Mouse (Mus musculus) forebrain, embryonic 13.5 days (tissue): ENCODE measurements around the gene Dcaf5. TPM values are rescaled to one million over a fixed set of nuclear protein-coding genes. Genes with fewer than 3 reads are reported as not detected.
"Not testable (repeated sequence)": the region's sequence is repeated elsewhere in the genome, so short reads cannot be mapped to it uniquely, and the experiment has no call there.

ENCODE experiments used
- ATAC-seq: fragments of 200-750 bp; cut with Nextera tagmentation; 2 replicates; pipeline ENCODE4 v1.8.0; 2017
- H3K27ac ChIP-seq: fragments of 300-500 bp; sonication (generic); 2 replicates; pipeline ENCODE4 v1.5.1; 2015; ENCODE audit warnings: inconsistent platforms, mild to moderate bottlenecking, moderate library complexity
- H3K27me3 ChIP-seq: fragments of 300-500 bp; sonication (generic); 2 replicates; pipeline ENCODE4 v1.6.1; 2015; ENCODE audit warnings: mild to moderate bottlenecking, inconsistent platforms
- H3K36me3 ChIP-seq: fragments of 300-500 bp; sonication (generic); 2 replicates; pipeline ENCODE4 v1.6.1; 2015; ENCODE audit warnings: mild to moderate bottlenecking, inconsistent platforms; ENCODE audit not compliant: poor library complexity, severe bottlenecking
- H3K4me1 ChIP-seq: fragments of 300-500 bp; sonication (generic); 2 replicates; pipeline ENCODE4 v1.6.1; 2015; ENCODE audit warnings: inconsistent platforms
- H3K4me2 ChIP-seq: fragments of 300-500 bp; sonication (generic); 2 replicates; pipeline ENCODE4 v1.6.1; 2015; ENCODE audit warnings: inconsistent platforms, mild to moderate bottlenecking, moderate library complexity
- H3K4me3 ChIP-seq: fragments of 300-500 bp; sonication (generic); 2 replicates; pipeline ENCODE4 v1.5.1; 2015; ENCODE audit warnings: mild to moderate bottlenecking, inconsistent platforms
- H3K9ac ChIP-seq: fragments of 300-500 bp; sonication (generic); 2 replicates; pipeline ENCODE4 v1.6.1; 2015; ENCODE audit warnings: mild to moderate bottlenecking, inconsistent platforms
- H3K9me3 ChIP-seq: fragments of 300-500 bp; sonication (generic); replicated peaks from 2 replicates; pipeline ENCODE4 v1.6.1; 2016; ENCODE audit warnings: inconsistent platforms
- WGBS: fragments of 180-500 bp; shearing (Covaris S2); methylation state at CpG from one replicate; pipeline ENCODE4 v1.1.7; 2015; 5-methylcytosine and 5-hydroxymethylcytosine counted together
- polyA plus RNA-seq: library from polyadenylated mRNA; unstranded; fragments of >200 nt; fragmentation: Nextera tagmentation; extraction: Ambion mirVana; gene quantifications from 2 replicates; pipeline ENCODE4 v1.2.1, GENCODE M21; 2015

The Dcaf5 gene
- 16.1 and 19.5 TPM in 2 replicates for polyA plus RNA-seq

GRCm38 (mm10) chr12:80436336-80436976, at the start of gene Dcaf5:
TSS of gene Dcaf5 (minus strand) at chr12:80436601.
- Histone ChIP-seq H3K9ac (peak within 1 kb of the TSS; percentile 94), H3K36me3 (0 out of 2 replicates have a peak, but pooled peaks cover 4% of the 10 kb centered on the region), H3K9me3 (no peaks in the 10 kb centered on the region), H3K4me3 (peak within 1 kb of the TSS; percentile 93), H3K4me2 (peak within 1 kb of the TSS; percentile 75), H3K27me3 (no peaks in the 10 kb centered on the region), H3K4me1 (peaks cover 13% of the 10 kb centered on the region), H3K27ac (peak within 1 kb of the TSS; percentile 96)
- WGBS, result 0% methylated on average over 47 of the region's 79 CpGs
- ATAC-seq, result peak; percentile 86

- Histone ChIP-seq H3K27ac (no peak overlapping the region), H3K36me3 (peaks cover 56% of the 10 kb centered on the region), H3K4me3 (no peak overlapping the region), H3K4me2 (no peak overlapping the region), H3K9me3 (no peaks in the 10 kb centered on the region), H3K4me1 (no peaks in the 10 kb centered on the region), H3K27me3 (no peaks in the 10 kb centered on the region), H3K9ac (no peak overlapping the region)
- no peak for ATAC-seq
- 84% methylated on average over 3 of the region's 3 CpGs for WGBS
Observed at GRCm38 (mm10) chr12:80483397-80483796, 47.0 kb upstream of the Dcaf5 start.

- Histone ChIP-seq H3K27ac (no peak overlapping the region), H3K9me3 (no peaks in the 10 kb centered on the region), H3K4me2 (no peak overlapping the region), H3K36me3 (peaks cover 53% of the 10 kb centered on the region), H3K4me1 (no peaks in the 10 kb centered on the region), H3K27me3 (no peaks in the 10 kb centered on the region), H3K9ac (no peak overlapping the region), H3K4me3 (no peak overlapping the region)
- WGBS, result 87% methylated on average over 3 of the region's 3 CpGs
- no peak for ATAC-seq
Observed at GRCm38 (mm10) chr12:80479986-80480385, 43.6 kb upstream of the Dcaf5 start.

- no peak for ATAC-seq
- Histone ChIP-seq H3K9ac (no peak overlapping the region), H3K36me3 (peaks cover 19% of the 10 kb centered on the region; the same call in 1 of the 2 replicates), H3K27me3 (no peaks in the 10 kb centered on the region), H3K4me2 (no peak overlapping the region), H3K4me1 (no peaks in the 10 kb centered on the region), H3K4me3 (no peak overlapping the region), H3K9me3 (no peaks in the 10 kb centered on the region), H3K27ac (no peak overlapping the region)
- WGBS, result 83% methylated on average over 3 of the region's 3 CpGs
Observed at GRCm38 (mm10) chr12:80473731-80474130, 37.3 kb upstream of the Dcaf5 start.

- Histone ChIP-seq H3K36me3 (peaks cover 11% of the 10 kb centered on the region; the same call in 1 of the 2 replicates), H3K9ac (no peak overlapping the region), H3K4me3 (no peak overlapping the region), H3K4me1 (no peaks in the 10 kb centered on the region), H3K9me3 (no peaks in the 10 kb centered on the region), H3K4me2 (no peak overlapping the region), H3K27me3 (no peaks in the 10 kb centered on the region), H3K27ac (no peak overlapping the region)
- 87% methylated on average over 4 of the region's 4 CpGs for WGBS
- no peak for ATAC-seq
Observed at GRCm38 (mm10) chr12:80471926-80472325, 35.5 kb upstream of the Dcaf5 start.

- WGBS, result 94% methylated on average over 2 of the region's 2 CpGs
Observed at GRCm38 (mm10) chr12:80470206-80470605, 33.8 kb upstream of the Dcaf5 start.

GRCm38 (mm10) chr12:80463666-80464269, 27.4 kb upstream of the Dcaf5 start:
- Histone ChIP-seq H3K9ac (peak overlapping the region; percentile 88), H3K9me3 (no peaks in the 10 kb centered on the region), H3K27me3 (no peaks in the 10 kb centered on the region), H3K4me1 (peaks cover 9% of the 10 kb centered on the region), H3K4me3 (peak overlapping the region; percentile 93), H3K4me2 (peak overlapping the region; percentile 90), H3K27ac (peak overlapping the region; percentile 75; the same call in 1 of the 2 replicates), H3K36me3 (no peaks in the 10 kb centered on the region)
- 7% methylated on average over 17 of the region's 17 CpGs for WGBS
- no peak for ATAC-seq

More at GRCm38 (mm10) chr12:80470206-80470605, 33.8 kb upstream of the Dcaf5 start:
- Histone ChIP-seq H3K9me3 (no peaks in the 10 kb centered on the region), H3K4me1 (no peaks in the 10 kb centered on the region), H3K27ac (no peak overlapping the region), H3K4me2 (no peak overlapping the region), H3K27me3 (no peaks in the 10 kb centered on the region), H3K4me3 (no peak overlapping the region), H3K36me3 (no peaks in the 10 kb centered on the region), H3K9ac (no peak overlapping the region)
- no peak for ATAC-seq

- peak within 1 kb of the TSS; percentile 90 for H3K4me2 ChIP-seq
- H3K36me3 ChIP-seq, result no peaks in the 10 kb centered on the region
- WGBS, result under 1% methylated on average over 41 of the region's 45 CpGs
- H3K4me3 ChIP-seq, result peak within 1 kb of the TSS; percentile 93
- peak within 1 kb of the TSS; percentile 88 for H3K9ac ChIP-seq
- ATAC-seq, result peak; percentile 98
- H3K9me3 ChIP-seq, result no peaks in the 10 kb centered on the region
- H3K27me3 ChIP-seq, result no peaks in the 10 kb centered on the region
- H3K4me1 ChIP-seq, result peaks cover 9% of the 10 kb centered on the region
- H3K27ac ChIP-seq, result peak within 1 kb of the TSS; percentile 75
Observed at GRCm38 (mm10) chr12:80462942-80463651, 26.7 kb upstream of the Dcaf5 start, which contains the start of gene Exd2. TSS of gene Exd2 (plus strand) at chr12:80463095.

GRCm38 (mm10) chr12:80462292-80462896, 26.0 kb upstream of the Dcaf5 start:
- ATAC-seq, result not testable (repeated sequence)

GRCm38 (mm10) chr12:80458033-80458432, 21.6 kb upstream of the Dcaf5 start:
- Histone ChIP-seq H3K27ac (no peak overlapping the region), H3K9me3 (no peaks in the 10 kb centered on the region), H3K4me1 (no peaks in the 10 kb centered on the region), H3K27me3 (no peaks in the 10 kb centered on the region), H3K9ac (no peak overlapping the region), H3K4me2 (no peak overlapping the region), H3K4me3 (no peak overlapping the region), H3K36me3 (no peaks in the 10 kb centered on the region)
- no peak for ATAC-seq
- 61% methylated on average over 5 of the region's 5 CpGs for WGBS

More at GRCm38 (mm10) chr12:80462292-80462896, 26.0 kb upstream of the Dcaf5 start:
- not testable (repeated sequence) for H3K4me1 ChIP-seq, H3K9me3 ChIP-seq, H3K27ac ChIP-seq, H3K36me3 ChIP-seq, H3K27me3 ChIP-seq
- WGBS, result 11% methylated on average over 10 of the region's 10 CpGs
- Histone ChIP-seq H3K9ac (peak overlapping the region; percentile 88; the same call in 1 of the 2 replicates), H3K4me3 (peak overlapping the region; percentile 93), H3K4me2 (peak overlapping the region; percentile 90)

- no peak overlapping the region for H3K4me2 ChIP-seq
- no peaks in the 10 kb centered on the region for H3K4me1 ChIP-seq
- no peaks in the 10 kb centered on the region for H3K27me3 ChIP-seq
- H3K27ac ChIP-seq, result no peak overlapping the region
- H3K9me3 ChIP-seq, result no peaks in the 10 kb centered on the region
- no peak overlapping the region for H3K4me3 ChIP-seq
- H3K36me3 ChIP-seq, result no peaks in the 10 kb centered on the region
- no peak overlapping the region for H3K9ac ChIP-seq
- WGBS, result 89% methylated on average over 1 of the region's 1 CpGs
- ATAC-seq, result no peak
Observed at GRCm38 (mm10) chr12:80453506-80453905, 17.1 kb upstream of the Dcaf5 start.
